Mouse (Mus musculus) ZHBTc4 (cell line): ENCODE measurements around the gene Hoxc12.
A peak's percentile ranks its signal among the peaks of the same experiment; 100 is the strongest.

Source experiments
- DNase-seq: peaks from one replicate; pipeline ENCODE4 v3.0.0-alpha.2; 2011; ENCODE audit warnings: low read depth, low spot score

Hoxc12 gene

GRCm38 (mm10) chr15:102963671-102964640, 27.4 kb downstream of the Hoxc12 start:
- peak; percentile 51 for DNase-seq

GRCm38 (mm10) chr15:102965003-102965891, 28.7 kb downstream of the Hoxc12 start:
- no peak for DNase-seq

DNA sequence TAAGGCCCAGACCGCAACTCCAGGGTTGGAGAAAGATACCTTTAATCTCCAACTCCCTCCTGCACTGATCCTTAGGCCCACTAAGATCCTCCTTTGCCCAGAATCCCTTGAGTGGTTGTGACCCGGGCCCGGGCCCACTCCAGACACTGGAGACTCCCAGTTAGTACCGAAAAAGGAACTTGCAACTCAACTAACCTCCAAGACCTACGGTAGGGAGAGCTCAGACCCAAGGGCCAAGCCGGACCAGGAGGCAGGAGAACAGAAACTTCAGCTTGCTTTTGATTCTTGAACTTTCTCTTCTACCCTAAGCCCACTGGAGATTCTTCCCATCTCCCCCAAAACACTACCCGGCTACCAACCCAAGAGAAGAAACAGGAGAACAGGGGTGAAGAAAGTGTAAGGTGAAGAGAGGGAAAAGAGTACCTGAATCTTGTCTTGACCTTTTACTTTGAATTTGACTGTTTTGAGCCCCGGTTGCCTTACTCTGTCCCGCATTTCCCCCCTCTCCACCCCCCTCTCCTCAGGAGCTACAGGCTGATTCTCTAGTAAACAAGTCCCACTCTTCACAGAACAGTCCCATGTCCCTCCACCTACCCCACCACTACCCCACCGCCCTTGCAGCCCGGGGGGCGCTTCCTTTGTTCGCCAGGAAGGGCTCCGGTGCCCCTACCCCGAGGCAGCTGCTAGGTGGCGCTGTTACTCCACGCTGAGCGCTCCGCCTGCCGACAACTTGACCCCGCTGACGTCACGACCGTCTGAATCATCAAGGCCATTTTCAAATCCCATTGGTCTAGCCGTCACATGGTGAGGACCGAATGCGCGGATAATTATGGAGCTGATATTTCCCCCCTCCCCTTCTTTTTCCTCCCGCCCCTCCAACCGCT, 29.6 kb downstream of the Hoxc12 start:
- peak; percentile 95 for DNase-seq

DNA sequence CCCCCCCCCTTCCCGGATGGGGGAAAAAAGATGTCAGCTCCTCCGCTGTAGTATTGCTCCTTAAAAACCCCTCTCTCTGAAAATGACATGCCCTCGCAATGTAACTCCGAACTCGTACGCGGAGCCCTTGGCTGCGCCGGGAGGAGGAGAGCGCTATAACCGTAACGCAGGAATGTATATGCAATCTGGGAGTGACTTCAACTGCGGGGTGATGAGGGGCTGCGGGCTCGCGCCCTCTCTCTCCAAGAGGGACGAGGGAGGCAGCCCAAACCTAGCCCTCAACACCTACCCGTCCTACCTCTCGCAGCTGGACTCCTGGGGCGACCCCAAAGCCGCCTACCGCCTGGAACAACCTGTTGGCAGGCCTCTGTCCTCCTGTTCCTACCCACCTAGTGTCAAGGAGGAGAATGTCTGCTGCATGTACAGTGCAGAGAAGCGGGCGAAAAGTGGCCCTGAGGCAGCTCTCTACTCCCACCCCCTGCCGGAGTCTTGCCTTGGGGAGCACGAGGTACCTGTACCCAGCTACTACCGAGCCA, 30.3 kb downstream of the Hoxc12 start, which contains the start of gene Hoxc10:
TSS of gene Hoxc10 (plus strand) at position 21 of the 536 bp plus-strand sequence.
- DNase-seq, result peak; percentile 53

DNA sequence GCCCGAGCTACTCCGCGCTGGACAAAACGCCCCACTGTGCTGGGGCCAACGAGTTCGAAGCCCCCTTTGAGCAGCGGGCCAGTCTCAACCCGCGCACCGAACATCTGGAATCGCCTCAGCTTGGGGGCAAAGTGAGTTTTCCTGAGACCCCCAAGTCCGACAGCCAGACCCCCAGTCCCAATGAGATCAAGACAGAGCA, 30.7 kb downstream of the Hoxc12 start, which contains the start of gene Hoxc5:
TSS of gene Hoxc5 (plus strand) at position 132 of the 199 bp plus-strand sequence.
- no peak for DNase-seq

DNA sequence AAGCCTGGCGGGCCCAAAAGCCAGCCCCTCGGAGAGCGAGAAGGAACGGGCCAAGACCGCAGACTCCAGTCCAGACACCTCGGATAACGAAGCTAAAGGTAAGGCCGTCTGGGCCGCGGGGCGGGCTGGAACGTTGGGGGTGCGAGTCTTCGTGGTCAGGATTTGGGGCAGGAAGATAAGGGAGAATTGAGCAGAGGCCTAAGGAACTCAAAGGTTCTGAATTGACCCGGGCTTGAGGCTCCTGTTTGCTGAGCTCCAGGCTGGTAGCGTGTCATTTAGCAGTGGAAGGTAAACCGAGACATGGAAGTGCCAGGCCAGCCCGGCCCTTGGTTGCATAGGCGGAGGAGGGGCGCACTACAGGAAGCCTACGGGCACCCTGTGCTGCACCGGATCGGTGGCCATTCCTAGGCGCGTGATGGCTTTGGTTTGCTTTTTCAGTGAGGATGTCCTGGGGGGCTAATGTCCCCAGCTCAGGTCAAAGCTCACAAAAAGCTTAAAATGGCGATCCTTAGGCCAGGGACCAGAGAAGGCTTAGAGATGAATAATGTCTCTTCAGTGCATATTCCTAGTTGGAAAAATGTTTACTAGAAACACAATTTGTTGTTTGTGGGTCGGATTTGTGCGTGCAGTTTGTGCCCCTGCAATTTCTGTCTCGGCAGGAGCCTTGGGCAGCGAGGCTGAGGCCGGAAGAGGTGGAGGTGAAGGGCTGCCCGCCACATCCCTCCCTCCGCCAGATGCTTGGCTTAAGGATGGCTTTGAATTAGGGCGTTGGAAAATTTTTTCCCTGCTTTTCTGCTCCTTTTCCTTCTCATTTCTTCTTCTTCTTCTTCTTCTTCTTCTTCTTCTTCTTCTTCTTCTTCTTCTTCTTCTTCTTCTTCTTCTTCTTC, 31.2 kb downstream of the Hoxc12 start:
- DNase-seq, result peak; percentile 54

DNA sequence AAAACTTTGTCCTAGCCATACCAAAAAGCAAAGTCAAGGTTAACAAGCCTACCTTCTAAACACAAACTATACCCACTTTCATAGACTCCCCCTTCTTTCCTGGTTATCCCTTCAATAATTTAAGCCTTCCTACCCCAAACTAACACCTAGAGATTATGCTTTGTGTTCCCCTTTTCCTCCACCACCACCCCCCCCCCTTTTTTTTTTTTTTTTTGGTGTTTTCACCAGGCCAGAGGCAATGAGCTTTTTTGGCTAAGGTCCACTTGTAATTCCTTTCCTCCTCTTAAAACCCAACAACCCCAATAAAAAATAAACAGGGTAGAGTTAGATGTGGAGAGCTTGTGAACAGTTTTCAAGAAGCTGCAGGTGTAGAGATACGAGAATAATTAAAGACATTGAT, 32.7 kb downstream of the Hoxc12 start:
- DNase-seq, result no peak

DNA sequence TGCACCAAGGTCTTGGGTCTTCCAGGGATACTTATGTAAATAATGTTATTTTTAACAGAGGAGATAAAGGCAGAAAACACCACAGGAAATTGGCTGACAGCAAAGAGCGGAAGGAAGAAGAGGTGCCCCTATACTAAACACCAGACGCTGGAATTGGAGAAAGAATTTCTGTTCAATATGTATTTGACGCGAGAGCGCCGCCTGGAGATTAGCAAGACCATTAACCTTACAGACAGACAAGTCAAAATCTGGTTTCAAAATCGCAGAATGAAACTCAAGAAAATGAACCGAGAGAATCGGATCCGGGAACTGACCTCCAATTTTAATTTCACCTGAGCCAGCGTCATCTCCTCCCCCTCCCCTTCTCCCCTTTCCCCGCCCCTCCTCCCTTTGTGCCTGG, 34.2 kb downstream of the Hoxc12 start:
- DNase-seq, result no peak

GRCm38 (mm10) chr15:102972254-102972653, 35.7 kb downstream of the Hoxc12 start:
- no peak for DNase-seq

GRCm38 (mm10) chr15:102972753-102973152, 36.2 kb downstream of the Hoxc12 start:
- no peak for DNase-seq

- no peak for DNase-seq
Measured at GRCm38 (mm10) chr15:102975034-102975433, 38.5 kb downstream of the Hoxc12 start.

- peak; percentile 63 for DNase-seq
Measured at GRCm38 (mm10) chr15:102975688-102976111, 39.1 kb downstream of the Hoxc12 start.

DNA sequence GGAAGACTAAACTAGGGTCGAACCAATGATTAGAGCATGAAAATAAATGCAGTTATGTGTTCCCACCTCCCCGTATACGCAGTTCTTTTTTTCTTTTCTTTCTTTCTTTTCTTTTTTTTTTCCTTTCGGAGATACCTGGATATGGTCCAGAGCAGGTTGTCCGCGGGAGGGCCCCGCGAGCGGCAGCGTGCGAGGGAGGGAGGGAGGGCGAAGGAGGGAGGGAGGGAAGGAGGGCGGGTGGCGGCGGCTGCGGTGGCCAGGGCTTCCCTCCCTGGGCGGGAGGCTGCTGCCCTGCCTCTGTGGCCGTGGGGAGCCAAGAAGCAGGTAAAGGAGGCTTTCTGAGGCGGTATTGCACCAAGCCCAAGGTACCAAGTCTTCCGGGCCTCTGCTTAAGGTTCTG, 39.6 kb downstream of the Hoxc12 start, which contains the start of gene Hoxc9:
TSS of gene Hoxc9 (plus strand) at position 269 of the 400 bp plus-strand sequence.
- peak; percentile 54 for DNase-seq

DNA sequence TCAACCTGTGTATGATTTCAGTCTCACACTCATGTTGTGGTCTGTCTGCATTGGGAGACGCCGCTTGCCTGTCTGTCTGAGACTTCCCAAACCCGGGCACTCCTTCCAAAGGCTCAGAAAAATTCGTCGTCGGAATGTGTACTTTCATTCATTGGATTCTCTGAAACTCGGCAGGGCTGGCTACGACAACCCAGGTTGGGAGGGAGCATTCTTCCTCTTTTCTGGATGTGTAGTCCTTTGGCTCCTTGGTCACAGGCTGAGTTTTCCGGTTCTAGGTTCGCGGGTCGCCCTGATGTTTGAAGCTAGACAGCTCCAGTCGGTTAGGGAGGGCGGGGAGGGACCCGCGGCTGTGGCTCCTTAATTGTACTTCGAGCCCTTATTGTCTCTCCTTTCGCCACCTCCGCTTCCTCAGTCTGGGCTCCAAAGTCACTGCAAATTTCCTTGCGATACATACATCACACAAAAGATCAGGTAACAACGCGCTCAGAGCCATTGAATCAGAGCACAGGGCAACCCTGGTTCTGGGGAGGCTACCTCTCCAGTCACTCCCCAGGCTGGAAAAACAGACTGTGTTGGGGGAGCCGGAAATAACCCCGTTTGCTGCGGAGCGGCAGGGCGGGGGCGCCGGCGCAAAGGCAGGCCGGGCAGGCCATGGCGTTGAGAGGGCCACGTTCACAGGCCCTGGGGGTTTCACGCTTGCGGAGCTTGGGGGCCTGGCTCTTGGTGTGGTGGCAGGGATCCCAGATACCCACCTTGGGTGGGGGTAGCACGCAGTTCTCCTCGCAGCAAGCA, 40.3 kb downstream of the Hoxc12 start:
- DNase-seq, result peak; percentile 72

DNA sequence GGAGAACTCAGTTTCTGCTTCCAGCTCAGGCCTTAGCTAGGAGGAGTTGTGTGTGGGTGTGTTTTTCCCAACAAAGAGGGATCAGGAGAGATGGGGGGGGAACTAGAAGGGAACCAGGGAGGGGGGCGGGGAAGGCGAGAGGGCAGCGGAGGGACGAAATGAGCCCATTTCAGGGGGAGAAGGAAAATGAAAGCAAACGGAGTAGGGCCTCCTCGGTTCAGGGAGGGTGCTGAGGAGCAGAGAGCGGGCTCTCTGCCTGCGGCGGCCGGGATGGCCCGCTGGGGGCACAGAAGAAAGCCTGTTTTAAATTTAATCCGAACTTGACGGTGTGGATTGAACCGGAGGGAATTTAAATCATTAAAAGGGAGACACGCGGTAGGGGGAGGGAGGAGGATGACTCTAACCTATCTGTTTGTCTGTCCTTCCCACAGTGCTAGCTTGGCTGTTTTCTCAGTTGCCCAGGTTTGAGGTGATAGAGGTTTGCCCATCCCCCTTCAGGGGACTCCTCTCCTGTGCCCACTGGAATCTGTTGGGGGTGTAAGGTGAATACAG, 40.9 kb downstream of the Hoxc12 start:
- no peak for DNase-seq

DNA sequence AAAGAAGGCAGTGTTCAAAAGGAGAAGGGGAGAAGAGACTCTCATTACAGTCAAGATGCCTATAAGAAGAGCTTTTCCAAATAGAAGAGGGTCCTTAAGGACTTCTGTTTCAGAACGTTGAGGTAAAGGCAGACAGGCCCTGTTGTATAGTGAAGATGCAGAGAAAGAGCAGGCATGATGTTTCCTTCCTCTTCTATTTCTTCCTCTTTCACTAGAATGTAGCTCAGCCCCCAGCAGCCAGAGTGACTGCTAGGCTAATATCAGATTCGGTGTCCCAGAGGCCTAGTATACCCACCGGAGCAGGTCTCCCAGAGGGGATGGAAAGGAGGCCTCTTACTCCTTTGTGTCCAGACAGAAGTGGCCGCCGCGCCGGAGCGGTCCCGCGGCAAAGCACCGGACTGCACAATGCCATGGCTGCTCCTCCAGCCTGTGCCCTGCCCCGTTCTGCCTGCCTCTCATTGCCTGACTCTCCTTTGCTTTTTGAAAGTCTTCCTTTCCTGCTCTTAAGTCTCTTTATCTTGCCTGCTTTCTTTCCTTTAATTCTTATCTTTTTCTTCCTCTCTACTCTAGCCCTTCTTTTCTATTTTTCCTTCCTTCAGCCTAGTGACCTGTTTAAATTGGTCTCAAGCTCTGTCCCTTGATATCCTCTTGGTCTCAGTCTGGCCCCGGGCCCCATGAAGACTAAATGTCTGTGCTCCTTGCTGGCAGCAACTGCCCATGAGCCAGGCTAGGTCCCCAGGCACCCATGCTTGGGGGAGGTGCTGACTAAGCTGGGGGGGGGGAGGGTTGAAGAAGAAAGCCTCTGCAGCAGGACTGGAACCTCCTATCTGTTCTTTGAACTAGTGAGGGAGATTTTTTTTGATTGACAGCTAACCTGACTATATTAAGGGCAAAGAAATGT, 42.3 kb downstream of the Hoxc12 start:
- DNase-seq, result no peak

GRCm38 (mm10) chr15:102979936-102980335, 43.4 kb downstream of the Hoxc12 start:
- no peak for DNase-seq

- no peak for DNase-seq
Measured at GRCm38 (mm10) chr15:102980352-102980751, 43.8 kb downstream of the Hoxc12 start.
